Mouse (Mus musculus): ENCODE data around the gene Kprp.

GRCm38 (mm10) chr3:92870116-92870515 lies 43.1 kb upstream of the Kprp start, which contains the start of gene 2310050C09Rik:
- no peak for TF ChIP-seq CTCF (IDR thresholded peaks at IDR 0.05; ENCODE audit: low read depth, low read length)
- no peak for TF ChIP-seq POLR2AphosphoS5 (IDR thresholded peaks at IDR 0.05; ENCODE audit: insufficient replicate concordance, low read depth, low read length)
- TF ChIP-seq GATA1 (IDR thresholded peaks at IDR 0.05; ENCODE audit: borderline replicate concordance, low read length), result no peak
- no peak for TF ChIP-seq TAL1 (conservative IDR thresholded peaks at IDR 0.05; ENCODE audit: low read depth, low read length)

All from G1E (cell line).